Mouse (Mus musculus) C2C12 (cell line): ENCODE measurements around the gene Atg2b.

Source experiments
- CEBPB ChIP-seq: IDR thresholded peaks from one replicate; pipeline ENCODE4 v1.6.1; 2011; ENCODE audit warnings: low read depth, mild to moderate bottlenecking, control low read depth, moderate library complexity
- CTCF ChIP-seq: IDR thresholded peaks from one replicate; pipeline ENCODE4 v1.5.1; 2011; ENCODE audit not compliant: control insufficient read depth, insufficient read depth, insufficient read length
- MYOG ChIP-seq: IDR thresholded peaks from one replicate; pipeline ENCODE4 v1.6.1; 2011; ENCODE audit not compliant: control insufficient read depth, insufficient read length; ENCODE audit errors: extremely low read depth
- USF1 ChIP-seq: IDR thresholded peaks from one replicate; pipeline ENCODE4 v1.6.1; 2011; ENCODE audit warnings: low read depth, mild to moderate bottlenecking, control low read depth, moderate library complexity

GRCm38 (mm10) chr12:105678762-105679161 is 6.2 kb downstream of the Atg2b start:
- TF ChIP-seq CTCF (no peak), CEBPB (no peak), MYOG (no peak), USF1 (no peak)
